Mouse (Mus musculus) CH12.LX (cell line): Measurements from ENCODE around the gene Clk3.

Source experiments
- CTCF ChIP-seq, 2 experiments: IDR thresholded peaks in 1 of 2; conservative IDR thresholded peaks in 1 of 2; 2 replicates each; pipeline ENCODE4 v1.5.1; 2011 to 2012; ENCODE audit warnings: low read depth in 2 of 2, low read length in 2 of 2, improper control_type of control experiment in 1 of 2, inconsistent platforms in 1 of 2, mild to moderate bottlenecking in 1 of 2, moderate library complexity in 1 of 2
- E2F4 ChIP-seq: IDR thresholded peaks from 2 replicates; pipeline ENCODE4 v1.6.1; 2011; ENCODE audit warnings: low read depth, low read length, improper control_type of control experiment; ENCODE audit not compliant: insufficient replicate concordance
- EP300 ChIP-seq: IDR thresholded peaks from 2 replicates; pipeline ENCODE4 v1.6.1; 2011; ENCODE audit warnings: low read length, improper control_type of control experiment
- JUND ChIP-seq: conservative IDR thresholded peaks from 2 replicates; pipeline ENCODE4 v1.6.1; 2011; ENCODE audit warnings: low read depth, low read length, improper control_type of control experiment
- MAFK ChIP-seq: IDR thresholded peaks from 2 replicates; pipeline ENCODE4 v1.6.1; 2011; ENCODE audit warnings: low read length, improper control_type of control experiment; ENCODE audit not compliant: insufficient replicate concordance
- MAX ChIP-seq: IDR thresholded peaks from 2 replicates; pipeline ENCODE4 v1.6.1; 2011; ENCODE audit warnings: low read length, improper control_type of control experiment
- POLR2A ChIP-seq: IDR thresholded peaks from 2 replicates; pipeline ENCODE4 v1.6.1; 2011; ENCODE audit warnings: low read depth, mild to moderate bottlenecking, improper control_type of control experiment, low read length
- RAD21 ChIP-seq: IDR thresholded peaks from 2 replicates; pipeline ENCODE4 v1.6.1; 2011; ENCODE audit warnings: low read depth, mild to moderate bottlenecking, low read length, improper control_type of control experiment, moderate library complexity
- RCOR1 ChIP-seq: conservative IDR thresholded peaks from 2 replicates; pipeline ENCODE4 v1.6.1; 2012; ENCODE audit warnings: low read depth, mild to moderate bottlenecking, inconsistent platforms, low read length, improper control_type of control experiment
- ZC3H11A ChIP-seq: IDR thresholded peaks from 2 replicates; pipeline ENCODE4 v1.6.1; 2012; ENCODE audit warnings: low read depth, mild to moderate bottlenecking, inconsistent platforms, low read length, improper control_type of control experiment
- ZMIZ1 ChIP-seq: IDR thresholded peaks from 2 replicates; pipeline ENCODE4 v1.6.1; 2012; ENCODE audit warnings: low read depth, mild to moderate bottlenecking, inconsistent platforms, low read length, improper control_type of control experiment
- ZNF384 ChIP-seq: IDR thresholded peaks from 2 replicates; pipeline ENCODE4 v1.6.1; 2012; ENCODE audit warnings: low read depth, low read length, improper control_type of control experiment, inconsistent platforms

GRCm38 (mm10) chr9:57770214-57770613, 4.6 kb upstream of the Clk3 start:
- TF ChIP-seq EP300 (no peak), ZNF384 (no peak), CTCF (conservative IDR thresholded peaks at IDR 0.05 in 1 of 2, IDR thresholded peaks at IDR 0.05 in 1 of 2; ENCODE audit: low read depth in 2 of 2, low read length in 2 of 2) (no peak), E2F4 (no peak), POLR2A (no peak), JUND (no peak), ZMIZ1 (no peak), MAX (0 out of 2 replicates have a peak, but pooled peaks have one; percentile 13), RAD21 (no peak), MAFK (no peak), ZC3H11A (no peak), RCOR1 (no peak)
